Mouse (Mus musculus): ENCODE measurements at regions not wholly inside any gene's neighbourhood (a gene's known extent, or its start where the extent isn't known, plus 50 kb on each side); places are given as distances from the start of the nearest gene placed in this dataset.

DNA sequence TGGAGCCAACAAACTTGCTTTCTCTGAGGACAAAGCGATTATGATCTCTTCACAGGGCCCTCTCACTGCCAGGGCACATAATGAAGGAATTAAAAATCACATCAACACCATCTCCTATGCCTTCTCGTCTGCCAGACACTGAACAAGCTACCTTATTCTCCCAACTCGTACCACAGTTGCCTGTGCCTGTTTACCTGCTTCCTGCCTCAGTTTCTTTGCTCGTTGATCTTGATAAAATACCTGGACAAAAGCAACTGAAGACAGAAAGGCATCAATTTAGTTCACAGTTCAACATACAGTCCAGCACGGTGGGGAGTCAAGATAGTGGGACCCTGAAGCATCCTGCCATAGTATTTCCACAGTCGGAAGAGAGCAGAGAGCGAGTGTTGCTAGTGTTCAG, 185.1 kb upstream of the Trib2 start:
- H3K9ac ChIP-seq (ENCODE audit: low read depth, low read length), result no peak overlapping the region
- no peak overlapping the region for H3K4me2 ChIP-seq (ENCODE audit: low read depth, low read length)
- WGBS, result 87% methylated on average over 7 of the region's 7 CpGs
- ATAC-seq (ENCODE audit: low read depth) (no peak), DNase-seq (ENCODE audit: low spot score) (no peak)
- no peaks in the 10 kb centered on the region for H3K4me1 ChIP-seq (ENCODE audit: control insufficient read depth, insufficient read depth, low read length)
- H3K9me3 ChIP-seq (ENCODE audit: control insufficient read depth, low read length), result peaks cover 4% of the 10 kb centered on the region; the same call in 1 of the 2 replicates
- no peak overlapping the region for H3K27ac ChIP-seq (replicated peaks; ENCODE audit: low read depth, low read length)
- no peaks in the 10 kb centered on the region for H3K27me3 ChIP-seq (replicated peaks; ENCODE audit: control insufficient read depth, insufficient read depth, low read length)
- H3K36me3 ChIP-seq (ENCODE audit: control insufficient read depth, insufficient read depth, low read length), result no peaks in the 10 kb centered on the region
- no peak overlapping the region for H3K4me3 ChIP-seq (ENCODE audit: low read depth, low read length)

DNA sequence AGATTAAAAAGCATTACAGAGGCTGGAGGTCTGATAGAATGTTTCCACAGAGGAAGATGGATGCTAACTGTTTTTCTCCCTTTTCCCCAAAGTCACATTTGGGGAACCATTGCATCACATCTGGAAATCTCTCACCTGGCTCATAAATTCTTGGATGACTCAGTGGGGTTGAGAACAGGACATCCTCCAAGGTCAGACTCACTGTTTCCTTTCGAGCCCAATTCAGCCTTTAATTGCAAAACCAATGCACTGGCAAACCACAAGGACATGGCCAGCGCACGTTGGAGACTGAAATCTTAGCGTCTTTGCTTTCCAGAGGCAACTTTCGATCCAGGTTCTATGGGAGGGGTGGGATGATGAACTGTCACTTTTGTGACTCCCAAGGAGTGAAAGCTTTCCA, 184.5 kb upstream of the Trib2 start:
- no peak for ATAC-seq (ENCODE audit: low read depth)
- Histone ChIP-seq H3K27me3 (replicated peaks; ENCODE audit: control insufficient read depth, insufficient read depth, low read length) (no peaks in the 10 kb centered on the region), H3K4me1 (ENCODE audit: control insufficient read depth, insufficient read depth, low read length) (no peaks in the 10 kb centered on the region), H3K9ac (ENCODE audit: low read depth, low read length) (no peak overlapping the region), H3K36me3 (ENCODE audit: control insufficient read depth, insufficient read depth, low read length) (no peaks in the 10 kb centered on the region), H3K4me3 (ENCODE audit: low read depth, low read length) (no peak overlapping the region), H3K9me3 (ENCODE audit: control insufficient read depth, low read length) (peaks cover 4% of the 10 kb centered on the region; the same call in 1 of the 2 replicates), H3K4me2 (ENCODE audit: low read depth, low read length) (no peak overlapping the region), H3K27ac (replicated peaks; ENCODE audit: low read depth, low read length) (no peak overlapping the region)
- DNase-seq (ENCODE audit: low spot score), result no peak
- WGBS, result 68% methylated on average over 5 of the region's 5 CpGs

DNA sequence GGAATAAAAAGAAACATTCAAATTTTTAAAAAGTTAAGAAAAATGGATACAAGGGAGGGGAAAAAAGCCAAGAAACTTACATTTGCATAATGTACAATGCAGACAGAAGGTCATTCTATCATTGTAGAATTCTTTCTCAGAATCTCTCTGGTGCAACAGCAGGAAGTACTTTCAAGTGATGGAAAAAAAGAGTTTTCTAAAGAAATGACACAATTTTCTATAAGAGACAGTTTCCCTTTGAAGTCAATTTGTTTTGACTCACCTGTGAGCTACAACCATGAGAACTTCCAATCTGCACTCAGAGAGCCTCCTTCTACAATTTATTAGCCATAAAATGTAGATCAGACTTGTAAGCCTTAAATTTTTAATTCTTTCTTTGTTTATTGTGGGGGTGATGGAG, 181.6 kb upstream of the Trib2 start:
- Histone ChIP-seq H3K4me3 (ENCODE audit: low read depth, low read length) (no peak overlapping the region), H3K27me3 (replicated peaks; ENCODE audit: control insufficient read depth, insufficient read depth, low read length) (no peaks in the 10 kb centered on the region), H3K4me2 (ENCODE audit: low read depth, low read length) (no peak overlapping the region), H3K9me3 (ENCODE audit: control insufficient read depth, low read length) (peaks cover 4% of the 10 kb centered on the region; the same call in 1 of the 2 replicates), H3K27ac (replicated peaks; ENCODE audit: low read depth, low read length) (no peak overlapping the region), H3K4me1 (ENCODE audit: control insufficient read depth, insufficient read depth, low read length) (no peaks in the 10 kb centered on the region), H3K9ac (ENCODE audit: low read depth, low read length) (no peak overlapping the region), H3K36me3 (ENCODE audit: control insufficient read depth, insufficient read depth, low read length) (no peaks in the 10 kb centered on the region)
- no peak for ATAC-seq (ENCODE audit: low read depth)
- no peak for DNase-seq (ENCODE audit: low spot score)

DNA sequence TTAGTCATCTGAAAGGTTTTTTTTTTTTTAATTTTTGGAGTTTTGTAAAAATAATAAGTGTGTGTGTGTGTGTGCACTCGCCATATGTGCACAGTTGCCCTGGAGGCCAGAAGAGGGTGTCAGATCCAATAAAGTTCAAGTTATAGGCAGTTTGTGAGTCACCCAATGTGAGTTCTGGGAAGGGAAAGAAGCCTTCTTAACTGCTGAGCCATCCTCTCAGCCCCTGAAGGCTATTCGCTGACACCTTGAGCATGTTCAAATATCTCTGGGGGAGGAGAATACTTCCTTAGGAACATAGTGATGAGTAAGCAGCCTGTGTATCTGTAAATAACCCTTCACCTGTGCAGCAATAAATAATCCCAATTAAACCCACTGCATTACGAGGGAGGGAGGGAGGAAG, 177.1 kb upstream of the Trib2 start:
- 62% methylated on average over 3 of the region's 3 CpGs for WGBS
- ATAC-seq (ENCODE audit: low read depth) (no peak), DNase-seq (ENCODE audit: low spot score) (no peak)
- no peaks in the 10 kb centered on the region for H3K27me3 ChIP-seq (replicated peaks; ENCODE audit: control insufficient read depth, insufficient read depth, low read length)
- H3K4me2 ChIP-seq (ENCODE audit: low read depth, low read length), result no peak overlapping the region
- peaks cover 4% of the 10 kb centered on the region; the same call in 1 of the 2 replicates for H3K9me3 ChIP-seq (ENCODE audit: control insufficient read depth, low read length)
- H3K36me3 ChIP-seq (ENCODE audit: control insufficient read depth, insufficient read depth, low read length), result no peaks in the 10 kb centered on the region
- no peak overlapping the region for H3K9ac ChIP-seq (ENCODE audit: low read depth, low read length)
- no peak overlapping the region for H3K4me3 ChIP-seq (ENCODE audit: low read depth, low read length)
- no peaks in the 10 kb centered on the region for H3K4me1 ChIP-seq (ENCODE audit: control insufficient read depth, insufficient read depth, low read length)
- H3K27ac ChIP-seq (replicated peaks; ENCODE audit: low read depth, low read length), result no peak overlapping the region

DNA sequence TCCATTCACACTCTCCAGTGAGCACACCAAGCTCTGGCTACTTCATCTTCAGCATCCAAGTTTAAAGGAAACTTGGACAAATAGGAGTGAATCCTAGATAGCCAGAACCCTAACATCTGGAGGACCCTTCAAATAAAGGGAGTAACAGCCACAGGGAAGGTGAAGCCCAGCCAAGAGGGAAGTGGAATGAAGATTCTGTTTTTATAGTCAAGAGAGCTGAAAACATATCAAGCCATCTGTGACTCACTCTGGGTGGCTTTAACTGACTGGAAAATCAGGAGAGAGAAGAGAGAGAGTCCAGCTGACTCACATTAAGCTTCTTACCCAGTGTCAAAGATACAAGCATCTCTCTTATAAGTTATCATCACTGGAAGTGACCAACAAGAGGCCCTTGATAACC, 169.6 kb upstream of the Trib2 start:
- H3K9ac ChIP-seq (ENCODE audit: low read depth, low read length), result no peak overlapping the region
- H3K9me3 ChIP-seq (ENCODE audit: control insufficient read depth, low read length), result no peaks in the 10 kb centered on the region
- no peaks in the 10 kb centered on the region for H3K27me3 ChIP-seq (replicated peaks; ENCODE audit: control insufficient read depth, insufficient read depth, low read length)
- no peak overlapping the region for H3K27ac ChIP-seq (replicated peaks; ENCODE audit: low read depth, low read length)
- no peaks in the 10 kb centered on the region for H3K36me3 ChIP-seq (ENCODE audit: control insufficient read depth, insufficient read depth, low read length)
- 0 out of 2 replicates have a peak, but pooled peaks cover 9% of the 10 kb centered on the region for H3K4me1 ChIP-seq (ENCODE audit: control insufficient read depth, insufficient read depth, low read length)
- H3K4me2 ChIP-seq (ENCODE audit: low read depth, low read length), result no peak overlapping the region
- ATAC-seq (ENCODE audit: low read depth) (no peak), DNase-seq (ENCODE audit: low spot score) (no peak)
- no peak overlapping the region for H3K4me3 ChIP-seq (ENCODE audit: low read depth, low read length)

DNA sequence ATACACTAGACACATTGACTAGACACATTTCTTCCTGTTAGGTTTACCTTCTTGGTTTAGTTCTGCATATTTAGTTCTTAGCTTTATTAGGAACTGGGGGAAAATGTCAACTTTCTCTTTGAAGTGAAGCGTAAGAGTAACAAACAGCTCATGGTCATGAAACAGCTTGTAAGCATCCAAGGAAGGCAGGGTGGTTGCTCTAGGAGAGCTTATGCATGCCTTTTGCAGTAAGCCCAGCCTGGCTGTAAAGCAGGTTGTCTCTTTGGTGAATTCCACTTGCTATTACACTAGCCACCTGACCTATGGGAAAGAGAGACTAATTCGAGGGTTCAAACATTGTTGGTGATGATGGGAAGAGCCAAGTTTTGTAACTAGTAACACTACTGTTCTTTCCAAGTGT, 168.9 kb upstream of the Trib2 start:
- Histone ChIP-seq H3K9me3 (ENCODE audit: control insufficient read depth, low read length) (no peaks in the 10 kb centered on the region), H3K9ac (ENCODE audit: low read depth, low read length) (no peak overlapping the region), H3K36me3 (ENCODE audit: control insufficient read depth, insufficient read depth, low read length) (no peaks in the 10 kb centered on the region), H3K4me2 (ENCODE audit: low read depth, low read length) (no peak overlapping the region), H3K4me1 (ENCODE audit: control insufficient read depth, insufficient read depth, low read length) (0 out of 2 replicates have a peak, but pooled peaks cover 9% of the 10 kb centered on the region), H3K27ac (replicated peaks; ENCODE audit: low read depth, low read length) (no peak overlapping the region), H3K4me3 (ENCODE audit: low read depth, low read length) (no peak overlapping the region), H3K27me3 (replicated peaks; ENCODE audit: control insufficient read depth, insufficient read depth, low read length) (no peaks in the 10 kb centered on the region)
- 80% methylated on average over 2 of the region's 2 CpGs for WGBS
- ATAC-seq (ENCODE audit: low read depth), result no peak
- DNase-seq (ENCODE audit: low spot score), result peak; percentile 17

DNA sequence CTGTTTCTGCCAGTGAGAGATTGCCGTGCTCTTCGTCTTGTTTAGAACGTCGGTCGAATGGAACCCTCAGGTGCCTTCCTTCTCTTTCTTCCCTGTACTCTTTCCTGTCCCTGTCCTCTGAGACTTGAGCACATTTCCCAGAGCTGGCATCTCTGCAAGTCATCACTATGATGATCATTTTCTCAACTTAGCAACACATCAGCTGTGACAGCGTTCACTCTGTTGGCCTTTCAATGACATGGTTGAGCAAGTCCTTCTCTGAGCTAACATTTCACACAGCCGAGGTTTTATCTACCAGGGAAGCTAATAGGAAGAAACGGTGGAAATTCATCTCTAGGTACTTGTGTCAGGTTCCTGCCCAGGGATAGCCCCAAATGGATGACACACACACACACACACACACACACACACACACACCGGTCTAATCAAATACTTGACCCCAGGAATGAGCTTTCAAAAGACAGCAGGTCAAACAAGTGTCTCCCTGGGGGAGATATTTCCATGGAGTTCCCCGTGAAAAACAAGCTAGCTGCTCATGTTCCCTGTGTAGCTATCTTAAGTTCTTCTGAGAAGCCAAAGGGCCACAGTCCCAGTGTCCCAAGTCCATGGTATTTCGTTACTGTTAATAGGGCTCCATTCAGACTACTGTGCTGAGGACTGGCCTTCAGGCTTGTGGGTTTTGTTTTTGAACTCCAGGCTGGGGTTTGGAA, 167.0 kb upstream of the Trib2 start:
- H3K9me3 ChIP-seq (ENCODE audit: control insufficient read depth, low read length), result no peaks in the 10 kb centered on the region
- ATAC-seq (ENCODE audit: low read depth), result no peak
- H3K4me3 ChIP-seq (ENCODE audit: low read depth, low read length), result no peak overlapping the region
- DNase-seq (ENCODE audit: low spot score), result no peak
- H3K4me1 ChIP-seq (ENCODE audit: control insufficient read depth, insufficient read depth, low read length), result 0 out of 2 replicates have a peak, but pooled peaks cover 9% of the 10 kb centered on the region
- no peaks in the 10 kb centered on the region for H3K27me3 ChIP-seq (replicated peaks; ENCODE audit: control insufficient read depth, insufficient read depth, low read length)
- no peak overlapping the region for H3K9ac ChIP-seq (ENCODE audit: low read depth, low read length)
- H3K36me3 ChIP-seq (ENCODE audit: control insufficient read depth, insufficient read depth, low read length), result no peaks in the 10 kb centered on the region
- H3K4me2 ChIP-seq (ENCODE audit: low read depth, low read length), result no peak overlapping the region
- no peak overlapping the region for H3K27ac ChIP-seq (replicated peaks; ENCODE audit: low read depth, low read length)
- 79% methylated on average over 11 of the region's 11 CpGs for WGBS

DNA sequence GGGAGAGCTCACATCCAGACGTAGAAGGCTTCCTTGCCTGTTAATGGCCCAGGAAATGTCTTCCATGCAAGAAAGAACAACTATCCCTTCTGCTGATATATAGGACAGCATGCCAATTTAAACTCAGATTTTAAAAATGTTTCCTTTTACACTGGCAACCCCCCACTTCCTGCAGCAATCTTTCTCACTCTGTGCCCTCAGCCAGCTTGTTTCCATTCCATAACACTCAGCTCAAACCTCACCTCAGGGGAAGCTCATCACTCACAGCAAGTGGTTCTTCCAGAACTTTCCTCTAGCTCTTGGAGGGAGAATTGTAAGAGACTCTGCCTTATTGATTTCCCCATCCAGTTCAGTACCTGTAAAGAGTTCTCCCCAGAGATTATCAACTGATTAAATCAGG, 165.0 kb upstream of the Trib2 start:
- H3K4me2 ChIP-seq (ENCODE audit: low read depth, low read length), result no peak overlapping the region
- 27% methylated on average over 1 of the region's 1 CpGs for WGBS
- ATAC-seq (ENCODE audit: low read depth) (no peak), DNase-seq (ENCODE audit: low spot score) (peak; percentile 15)
- no peaks in the 10 kb centered on the region for H3K9me3 ChIP-seq (ENCODE audit: control insufficient read depth, low read length)
- H3K27me3 ChIP-seq (replicated peaks; ENCODE audit: control insufficient read depth, insufficient read depth, low read length), result no peaks in the 10 kb centered on the region
- H3K36me3 ChIP-seq (ENCODE audit: control insufficient read depth, insufficient read depth, low read length), result no peaks in the 10 kb centered on the region
- no peak overlapping the region for H3K4me3 ChIP-seq (ENCODE audit: low read depth, low read length)
- H3K27ac ChIP-seq (replicated peaks; ENCODE audit: low read depth, low read length), result no peak overlapping the region
- H3K4me1 ChIP-seq (ENCODE audit: control insufficient read depth, insufficient read depth, low read length), result peaks cover 9% of the 10 kb centered on the region; the same call in 1 of the 2 replicates
- H3K9ac ChIP-seq (ENCODE audit: low read depth, low read length), result no peak overlapping the region

DNA sequence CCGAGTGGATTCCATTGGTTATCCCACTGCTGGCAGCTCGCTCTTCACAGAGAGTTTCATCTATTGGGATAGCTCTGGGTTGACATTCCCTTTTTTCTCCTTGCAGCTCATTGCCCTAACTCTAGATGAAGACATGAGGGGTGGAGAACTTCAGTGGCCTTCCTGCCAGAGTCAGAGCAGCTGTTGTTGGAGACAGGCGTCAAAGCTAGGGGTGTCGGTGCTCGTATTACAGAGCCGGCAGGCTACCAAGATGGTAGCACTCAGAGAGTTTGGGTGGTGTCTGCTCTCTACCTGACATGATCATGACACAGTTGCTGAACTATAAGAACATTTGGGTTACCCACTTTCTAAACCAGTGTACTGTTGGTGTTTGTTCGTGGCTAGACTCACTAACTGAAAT, 162.5 kb upstream of the Trib2 start:
- no peaks in the 10 kb centered on the region for H3K27me3 ChIP-seq (replicated peaks; ENCODE audit: control insufficient read depth, insufficient read depth, low read length)
- no peak for ATAC-seq (ENCODE audit: low read depth)
- H3K9me3 ChIP-seq (ENCODE audit: control insufficient read depth, low read length), result no peaks in the 10 kb centered on the region
- WGBS, result 87% methylated on average over 7 of the region's 7 CpGs
- no peak overlapping the region for H3K9ac ChIP-seq (ENCODE audit: low read depth, low read length)
- no peak overlapping the region for H3K4me2 ChIP-seq (ENCODE audit: low read depth, low read length)
- no peaks in the 10 kb centered on the region for H3K36me3 ChIP-seq (ENCODE audit: control insufficient read depth, insufficient read depth, low read length)
- DNase-seq (ENCODE audit: low spot score), result no peak
- H3K4me3 ChIP-seq (ENCODE audit: low read depth, low read length), result no peak overlapping the region
- H3K27ac ChIP-seq (replicated peaks; ENCODE audit: low read depth, low read length), result no peak overlapping the region
- H3K4me1 ChIP-seq (ENCODE audit: control insufficient read depth, insufficient read depth, low read length), result peaks cover 9% of the 10 kb centered on the region; the same call in 1 of the 2 replicates

Data from embryonic facial prominence, embryonic 14.5 days (tissue).